Mouse (Mus musculus) monocyte, adult 5-6 weeks (primary cell): ENCODE data around the gene Dnajc25. TPM values are rescaled to one million over a fixed set of nuclear protein-coding genes. Genes with fewer than 3 reads are reported as not detected.

Experiments
- ATAC-seq: fragments of 153-309, 156-312 bp; replicated peaks from 2 replicates; pipeline ENCODE4 v1.8.0; 2017; ENCODE audit warnings: mild to moderate bottlenecking; ENCODE audit not compliant: low TSS enrichment, insufficient number of reproducible peaks, severe bottlenecking, poor library complexity, low FRiP score
- total RNA-seq: library from RNA; stranded (forward); fragments of 200-1000, 200-491, 200-594 nt; gene quantifications from 3 replicates; pipeline ENCODE4 v1.2.3, GENCODE M21; 2017

Gene Dnajc25
- 10.7 to 15.7 TPM (median 15.3 TPM) in 3 replicates for total RNA-seq

DNA sequence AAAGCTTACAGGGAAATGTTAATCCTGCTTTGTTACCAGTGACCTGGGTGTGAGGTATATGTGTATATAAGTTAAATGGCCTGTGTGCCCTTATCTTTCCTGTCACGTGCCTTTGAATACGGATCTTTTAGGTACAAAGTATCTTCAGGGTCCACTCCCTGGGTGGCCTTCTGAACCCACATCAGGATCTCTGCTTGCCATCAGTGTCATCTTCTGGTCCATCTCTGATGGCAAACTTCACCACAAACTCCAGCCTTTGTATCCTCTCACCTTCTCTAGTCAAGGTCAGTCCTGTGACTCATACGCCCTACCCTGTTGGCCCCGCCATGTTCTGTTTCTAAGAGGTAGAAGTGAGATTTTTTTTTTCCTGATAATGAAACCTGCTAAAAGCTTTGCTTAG lies at the start of gene Dnajc25:
Gene Dnajc25, plus strand, starts transcription at position 301 of the 400 bp plus-strand sequence.
- no peak for ATAC-seq

DNA sequence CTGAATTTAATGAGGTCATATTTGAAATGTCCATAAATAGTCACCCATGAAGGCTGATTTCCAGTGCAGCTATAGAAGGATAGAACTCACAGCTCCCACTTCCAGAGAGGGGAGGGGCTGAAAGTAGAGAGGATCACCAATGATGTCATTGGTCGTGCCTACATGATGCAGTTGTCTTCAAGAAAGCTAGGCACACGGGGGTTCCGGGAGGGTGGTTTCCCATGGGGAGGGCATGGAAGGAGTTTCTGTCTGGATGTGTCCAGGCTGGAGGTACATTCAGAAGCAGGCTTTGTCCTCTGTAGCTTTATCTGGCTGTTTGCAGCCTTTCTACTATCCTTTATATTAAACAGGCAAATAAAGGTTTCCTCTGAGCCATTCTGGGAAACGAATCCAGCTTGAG lies 46.5 kb upstream of the Dnajc25 start:
- ATAC-seq: no peak

GRCm38 (mm10) chr4:58952630-58953029 lies 42.2 kb upstream of the Dnajc25 start:
- no peak for ATAC-seq

DNA sequence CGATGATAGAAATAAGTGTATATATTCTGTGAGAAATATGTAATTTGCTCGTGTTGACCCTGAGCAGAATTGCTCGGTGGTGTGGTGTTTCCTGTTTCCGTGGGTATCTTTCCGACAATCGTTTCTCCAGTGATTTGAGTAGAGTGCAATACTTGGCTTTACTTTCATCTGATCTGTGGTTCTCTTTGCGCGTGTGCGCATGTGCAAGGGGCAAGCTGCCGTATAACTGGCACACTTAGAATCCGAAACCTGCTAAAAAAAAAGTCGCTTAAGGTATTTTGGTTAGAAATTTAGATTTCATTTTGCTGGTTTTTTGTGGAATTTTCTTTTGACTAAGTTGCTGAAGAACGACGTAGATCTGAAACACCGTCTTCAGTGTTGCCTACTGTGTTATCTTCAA lies 33.1 kb upstream of the Dnajc25 start:
- no peak for ATAC-seq

DNA sequence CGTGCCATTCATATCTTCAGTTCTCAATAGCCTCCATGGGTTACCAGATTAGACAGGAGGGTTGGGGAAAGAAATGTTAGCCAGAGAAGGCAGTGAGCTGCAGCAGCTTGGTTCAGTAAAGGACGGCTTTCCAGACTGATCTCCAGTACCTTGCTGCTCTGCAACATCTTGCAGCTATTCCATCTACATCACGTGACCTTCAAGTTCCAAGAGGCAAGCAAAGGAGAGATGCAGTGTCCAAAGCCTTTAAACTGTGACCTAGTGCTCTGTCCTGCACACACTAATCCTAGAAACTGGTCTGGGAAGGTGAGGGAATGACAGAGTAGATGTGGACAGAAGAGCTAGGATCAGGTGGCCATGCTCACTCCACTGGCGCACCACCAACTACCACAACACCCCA lies 31.6 kb upstream of the Dnajc25 start:
- no peak for ATAC-seq

- no peak for ATAC-seq
Observed at GRCm38 (mm10) chr4:58965136-58965535, 29.7 kb upstream of the Dnajc25 start.

- ATAC-seq: no peak
Observed at GRCm38 (mm10) chr4:58970678-58971077, 24.2 kb upstream of the Dnajc25 start.

GRCm38 (mm10) chr4:58975711-58976110 lies 19.2 kb upstream of the Dnajc25 start:
- ATAC-seq: no peak

DNA sequence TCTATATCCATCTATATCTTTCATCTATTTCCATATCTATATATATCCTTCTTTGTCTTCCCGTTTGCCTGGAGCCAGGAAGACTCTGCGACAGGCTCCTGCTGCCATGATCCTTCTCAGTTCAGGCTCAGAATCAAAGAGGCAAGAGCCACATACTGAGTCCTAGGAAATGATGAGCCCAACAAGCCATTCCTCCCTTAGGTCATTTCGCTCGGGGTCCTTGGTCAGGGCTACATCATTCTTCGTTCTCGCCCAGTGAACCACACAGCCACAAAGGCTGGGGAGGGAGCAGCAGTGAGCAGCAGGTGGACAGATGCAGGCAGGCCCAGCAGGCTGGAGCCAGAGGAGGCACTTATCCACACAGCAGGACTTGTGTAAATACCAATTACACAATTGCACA lies 13.4 kb upstream of the Dnajc25 start:
- no peak for ATAC-seq

DNA sequence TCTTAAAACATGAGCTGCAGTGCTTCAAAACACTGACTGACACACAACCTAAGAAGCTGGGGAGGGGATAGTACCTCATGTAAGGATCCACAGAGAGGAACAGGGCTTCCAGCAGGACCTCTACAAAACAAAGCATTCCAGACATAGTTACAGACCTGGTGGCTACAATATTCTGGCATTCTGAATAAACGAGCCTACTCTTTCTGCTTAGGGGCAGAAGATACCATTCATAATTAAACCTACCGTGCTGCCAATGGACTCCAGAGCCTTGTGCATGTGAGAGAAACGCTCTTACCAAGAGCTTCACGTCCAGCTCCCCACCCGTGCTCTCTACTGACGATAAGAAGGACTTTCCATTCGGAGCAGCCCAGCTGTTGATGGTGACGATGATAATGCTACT lies 12.1 kb upstream of the Dnajc25 start:
- ATAC-seq: no peak

DNA sequence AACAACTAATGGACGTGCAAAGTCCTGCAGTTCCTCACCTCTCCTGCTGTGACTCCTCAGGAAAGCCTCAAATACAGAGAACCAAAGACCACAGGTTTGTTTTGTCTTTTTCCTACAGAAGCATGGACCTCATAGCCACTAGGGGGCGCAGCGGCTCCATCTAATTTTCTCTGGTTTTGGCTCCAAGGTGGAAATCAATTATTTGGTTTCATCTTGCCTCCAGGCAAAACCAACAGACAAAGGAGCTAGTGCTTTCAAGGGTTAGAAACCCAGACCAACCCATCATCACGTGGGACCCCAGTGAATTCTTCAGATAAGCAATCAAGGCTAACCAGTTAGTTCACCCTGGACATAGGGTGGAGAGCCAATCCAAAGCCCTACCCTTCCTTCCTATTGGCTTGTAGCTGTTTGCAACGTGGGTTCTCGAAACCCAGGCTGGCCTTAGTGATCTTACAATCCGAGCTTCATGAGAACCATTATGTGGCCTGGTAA lies 9.7 kb upstream of the Dnajc25 start:
- ATAC-seq: 0 out of 2 replicates have a peak, but pooled peaks have one; percentile 55

GRCm38 (mm10) chr4:58986540-58987190 lies 8.2 kb upstream of the Dnajc25 start, which contains the start of gene Ptgr1:
Gene Ptgr1, minus strand, starts transcription at chr4:58987119.
- ATAC-seq: 0 out of 2 replicates have a peak, but pooled peaks have one; percentile 18

GRCm38 (mm10) chr4:58989303-58989898 lies 5.5 kb upstream of the Dnajc25 start:
- no peak for ATAC-seq

DNA sequence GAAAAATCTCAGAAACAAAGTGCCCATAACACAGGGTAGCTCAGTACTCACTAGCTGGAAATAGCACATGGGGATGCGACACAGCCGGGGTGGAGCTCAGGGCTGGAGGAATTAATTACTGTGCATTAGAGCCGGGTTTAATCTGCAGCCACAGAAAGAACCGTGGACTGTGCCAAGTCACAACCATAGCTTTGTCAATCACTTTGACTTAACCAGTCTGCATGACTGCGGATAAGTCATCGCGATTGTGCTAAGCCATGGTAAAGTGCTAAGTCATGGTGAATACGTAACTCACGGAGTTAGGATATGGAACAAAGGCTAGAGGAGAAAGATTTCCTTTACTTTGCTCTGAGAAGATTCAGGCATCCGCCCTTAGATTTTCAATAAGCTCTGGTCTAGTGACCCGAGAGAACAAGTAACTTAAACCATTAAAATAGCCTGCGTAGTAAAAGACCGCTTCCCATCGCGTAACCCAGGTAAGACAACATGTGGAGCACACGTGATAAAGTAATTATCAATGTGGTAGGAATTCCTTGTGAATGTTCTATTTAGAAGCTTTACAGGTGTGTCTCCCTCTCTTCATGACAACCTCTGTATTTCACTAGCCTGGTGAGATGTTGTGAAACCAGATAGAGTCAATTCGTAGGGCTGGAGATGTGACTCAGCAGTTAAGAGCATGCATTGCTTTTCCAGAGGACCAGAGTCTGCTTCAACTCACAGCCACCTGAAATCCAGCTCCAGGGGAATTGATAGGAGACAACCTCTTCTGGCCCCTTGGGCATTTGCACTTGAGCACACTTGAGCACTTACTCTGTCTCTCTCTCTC lies 4.0 kb upstream of the Dnajc25 start:
- ATAC-seq: no peak

DNA sequence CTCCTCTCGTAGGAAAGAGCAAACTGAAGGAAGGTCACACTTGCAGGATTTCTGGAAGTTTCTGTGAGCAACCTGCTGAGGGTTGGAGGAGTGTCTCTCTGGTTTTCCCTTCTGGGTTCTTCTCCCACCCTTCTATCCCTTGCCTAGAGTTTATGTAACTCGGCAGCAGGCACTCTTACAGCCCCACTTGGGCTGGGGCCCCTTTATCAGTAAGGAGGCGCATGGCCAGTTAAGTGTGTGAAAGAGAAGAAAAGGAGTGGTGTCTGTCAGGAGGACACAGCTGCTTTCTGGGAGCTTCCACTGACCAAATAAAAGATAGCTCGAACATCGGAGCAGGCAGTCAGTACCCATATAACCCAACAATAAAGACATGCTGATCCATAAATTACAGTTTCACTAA lies 2.7 kb upstream of the Dnajc25 start:
- ATAC-seq: no peak

- no peak for ATAC-seq
Observed at GRCm38 (mm10) chr4:58995251-58995693, 410 bp downstream of the Dnajc25 start.

- ATAC-seq: no peak
Observed at GRCm38 (mm10) chr4:58997081-58997480, 2.2 kb downstream of the Dnajc25 start.

DNA sequence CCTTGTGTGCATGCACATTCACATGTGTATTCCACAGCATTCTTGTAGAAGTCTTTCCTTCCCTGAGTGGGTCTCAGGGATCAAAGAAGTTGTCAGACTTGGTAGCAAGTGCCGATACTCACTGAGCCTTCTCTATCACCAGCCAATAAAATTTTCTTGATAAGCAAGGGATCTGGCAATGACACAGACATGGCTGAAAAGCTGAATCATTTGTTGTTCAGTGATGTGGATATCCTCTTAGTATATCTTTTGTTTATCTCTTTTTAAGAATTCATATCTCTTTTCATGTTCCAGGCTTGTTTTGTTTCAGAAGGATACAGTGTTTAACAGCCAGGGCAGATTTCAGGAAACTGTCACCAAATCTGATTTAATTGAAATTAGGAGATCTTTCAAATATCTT lies 3.8 kb downstream of the Dnajc25 start:
- no peak for ATAC-seq

DNA sequence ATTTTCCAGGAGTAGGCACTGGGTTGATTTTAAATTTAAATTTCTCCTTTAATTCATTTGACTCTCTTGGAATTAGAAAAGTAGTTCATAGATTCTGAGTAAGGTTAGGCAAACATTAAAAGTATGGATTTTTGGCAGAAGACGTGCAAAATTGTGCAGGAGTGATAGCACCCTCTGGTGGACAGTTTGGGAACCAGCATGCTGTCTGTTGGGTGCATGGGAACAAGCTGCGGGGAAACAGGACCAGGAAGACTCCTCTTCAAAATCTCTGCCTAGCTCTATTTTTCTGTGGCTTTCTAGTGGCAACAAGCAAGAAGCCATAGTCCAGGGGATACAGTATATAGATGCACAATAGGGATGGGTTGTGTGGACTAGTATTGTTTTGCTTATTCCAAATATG lies 4.8 kb downstream of the Dnajc25 start:
- ATAC-seq: peak; percentile 60
